Mouse (Mus musculus) lung, adult 2 months (tissue): Measurements from ENCODE around the gene Cradd. TPM values are rescaled to one million over a fixed set of nuclear protein-coding genes. Genes with fewer than 3 reads are reported as not detected.

Experiments used
- DNase-seq: peaks from one replicate; pipeline ENCODE4 v3.0.0; 2022
- H3K4me1 ChIP-seq: fragments of 200-500 bp; 2 replicates; pipeline ENCODE4 v1.6.1; 2011; ENCODE audit warnings: low read length; ENCODE audit not compliant: control insufficient read depth, insufficient read depth
- H3K4me3 ChIP-seq: fragments of 200-500 bp; replicated peaks from 2 replicates; pipeline ENCODE3; 2011; ENCODE audit warnings: low read depth, mild to moderate bottlenecking, control low read depth, low read length; ENCODE audit errors: extremely low read depth
- CTCF ChIP-seq: fragments of 200-500 bp; IDR thresholded peaks from 2 replicates; pipeline ENCODE4 v1.5.1; 2011; ENCODE audit warnings: mild to moderate bottlenecking, low read length, control low read depth; ENCODE audit not compliant: insufficient read depth
- POLR2A ChIP-seq: fragments of 200-500 bp; IDR thresholded peaks from 2 replicates; pipeline ENCODE4 v1.6.1; 2011; ENCODE audit warnings: low read depth, mild to moderate bottlenecking, control low read depth, low read length, borderline replicate concordance; ENCODE audit errors: extremely low read depth
- WGBS: fragments of 180-500 bp; shearing (Covaris S2); methylation state at CpG from one replicate; pipeline ENCODE4 v1.1.7; 2018; 5-methylcytosine and 5-hydroxymethylcytosine counted together
- polyA plus RNA-seq: library from polyadenylated mRNA; depleted of rRNA; stranded (reverse); fragments of >200 nt; gene quantifications from 2 replicates; pipeline ENCODE4 v1.2.3, GENCODE M21; 2012; rRNA removed

Cradd gene
- polyA plus RNA-seq, 1 experiment: 21.0 TPM

- TF ChIP-seq CTCF (no peak), POLR2A (no peak)
- no peak for DNase-seq
- Histone ChIP-seq H3K4me1 (peaks cover 18% of the 10 kb centered on the region), H3K4me3 (no peak overlapping the region)
Observed at GRCm38 (mm10) chr10:95140191-95140590, 183.7 kb downstream of the Cradd start.

GRCm38 (mm10) chr10:95139645-95140044 is 184.3 kb downstream of the Cradd start:
- WGBS: 62% methylated on average over 8 of the region's 8 CpGs
- H3K4me3 ChIP-seq: no peak overlapping the region
- DNase-seq: no peak
- peaks cover 18% of the 10 kb centered on the region for H3K4me1 ChIP-seq
- TF ChIP-seq POLR2A (no peak), CTCF (no peak)

GRCm38 (mm10) chr10:95133057-95133456 is 190.9 kb downstream of the Cradd start:
- TF ChIP-seq CTCF (no peak), POLR2A (no peak)
- H3K4me3 ChIP-seq: no peak overlapping the region
- DNase-seq: no peak
- WGBS: 71% methylated on average over 4 of the region's 4 CpGs
- no peaks in the 10 kb centered on the region for H3K4me1 ChIP-seq

Other genes starting within 250 kb of the Cradd start
- gene Socs2, start 93.0 kb upstream of the Cradd start, polyA plus RNA-seq: 83.1 and 140 TPM in 2 replicates
- gene Mrpl42, start 177.8 kb upstream of the Cradd start, polyA plus RNA-seq: 39.3 and 80.6 TPM in 2 replicates
- 25.5 and 41.1 TPM in 2 replicates for gene Ube2n, start 191.0 kb upstream of the Cradd start, polyA plus RNA-seq
- 18.7 and 22.5 TPM in 2 replicates for gene Nudt4, start 240.0 kb upstream of the Cradd start, polyA plus RNA-seq